Mouse (Mus musculus): ENCODE measurements around the gene Rab25.

Gene Rab25

GRCm38 (mm10) chr3:88533706-88534105 lies 14.4 kb downstream of the Rab25 start:
- H3K36me3 ChIP-seq (ENCODE audit: insufficient read depth, low read length): peaks cover 57% of the 10 kb centered on the region
- TF ChIP-seq NANOG (IDR thresholded peaks at IDR 0.05; ENCODE audit: borderline replicate concordance, low read length): no peak
- no peak for TF ChIP-seq POU5F1 (IDR thresholded peaks at IDR 0.05; ENCODE audit: borderline replicate concordance, low read length)
- TF ChIP-seq CTCF (conservative IDR thresholded peaks at IDR 0.05; ENCODE audit: low read length): no peak

GRCm38 (mm10) chr3:88532689-88533511 lies 15.2 kb downstream of the Rab25 start:
- no peak for TF ChIP-seq CTCF (conservative IDR thresholded peaks at IDR 0.05; ENCODE audit: low read length)
- no peak for TF ChIP-seq NANOG (IDR thresholded peaks at IDR 0.05; ENCODE audit: borderline replicate concordance, low read length)
- no peak for TF ChIP-seq POU5F1 (IDR thresholded peaks at IDR 0.05; ENCODE audit: borderline replicate concordance, low read length)
- Histone ChIP-seq H3K4me3 (replicated peaks; ENCODE audit: low read length) (peak overlapping the region; percentile 92), H3K4me1 (replicated peaks; ENCODE audit: low read depth, low read length) (peaks cover 76% of the 10 kb centered on the region), H3K36me3 (ENCODE audit: insufficient read depth, low read length) (peaks cover 57% of the 10 kb centered on the region), H3K27me3 (ENCODE audit: insufficient read depth, low read length) (no peaks in the 10 kb centered on the region), H3K9me3 (ENCODE audit: low read length) (no peaks in the 10 kb centered on the region)

More at GRCm38 (mm10) chr3:88533706-88534105, 14.4 kb downstream of the Rab25 start:
- Histone ChIP-seq H3K27me3 (ENCODE audit: insufficient read depth, low read length) (no peaks in the 10 kb centered on the region), H3K9me3 (ENCODE audit: low read length) (no peaks in the 10 kb centered on the region), H3K4me1 (replicated peaks; ENCODE audit: low read depth, low read length) (peaks cover 77% of the 10 kb centered on the region), H3K4me3 (replicated peaks; ENCODE audit: low read length) (peak overlapping the region; percentile 92)

GRCm38 (mm10) chr3:88532299-88532674 lies 15.8 kb downstream of the Rab25 start, which contains the start of gene Mex3a:
Mex3a (plus strand) TSS chr3:88532395.
- Histone ChIP-seq H3K4me3 (replicated peaks; ENCODE audit: low read length) (peak within 1 kb of the TSS; percentile 92), H3K4me1 (replicated peaks; ENCODE audit: low read depth, low read length) (peaks cover 76% of the 10 kb centered on the region), H3K36me3 (ENCODE audit: insufficient read depth, low read length) (peaks cover 57% of the 10 kb centered on the region), H3K9me3 (ENCODE audit: low read length) (no peaks in the 10 kb centered on the region), H3K27me3 (ENCODE audit: insufficient read depth, low read length) (no peaks in the 10 kb centered on the region)
- TF ChIP-seq NANOG (IDR thresholded peaks at IDR 0.05; ENCODE audit: borderline replicate concordance, low read length) (no peak), POU5F1 (IDR thresholded peaks at IDR 0.05; ENCODE audit: borderline replicate concordance, low read length) (no peak), CTCF (conservative IDR thresholded peaks at IDR 0.05; ENCODE audit: low read length) (no peak)

GRCm38 (mm10) chr3:88531348-88532298 lies 16.5 kb downstream of the Rab25 start:
- Histone ChIP-seq H3K9me3 (ENCODE audit: low read length) (no peaks in the 10 kb centered on the region), H3K4me3 (replicated peaks; ENCODE audit: low read length) (peak overlapping the region; percentile 92), H3K36me3 (ENCODE audit: insufficient read depth, low read length) (peaks cover 57% of the 10 kb centered on the region), H3K4me1 (replicated peaks; ENCODE audit: low read depth, low read length) (peaks cover 76% of the 10 kb centered on the region), H3K27me3 (ENCODE audit: insufficient read depth, low read length) (no peaks in the 10 kb centered on the region)
- TF ChIP-seq CTCF (conservative IDR thresholded peaks at IDR 0.05; ENCODE audit: low read length) (no peak), NANOG (IDR thresholded peaks at IDR 0.05; ENCODE audit: borderline replicate concordance, low read length) (no peak; the same call in 1 of the 2 replicates), POU5F1 (IDR thresholded peaks at IDR 0.05; ENCODE audit: borderline replicate concordance, low read length) (no peak; the same call in 1 of the 2 replicates)

GRCm38 (mm10) chr3:88530082-88530864 lies 17.8 kb downstream of the Rab25 start:
- H3K9me3 ChIP-seq (ENCODE audit: low read length): no peaks in the 10 kb centered on the region
- TF ChIP-seq POU5F1 (IDR thresholded peaks at IDR 0.05; ENCODE audit: borderline replicate concordance, low read length) (no peak), NANOG (IDR thresholded peaks at IDR 0.05; ENCODE audit: borderline replicate concordance, low read length) (no peak), CTCF (conservative IDR thresholded peaks at IDR 0.05; ENCODE audit: low read length) (no peak)
- H3K4me3 ChIP-seq (replicated peaks; ENCODE audit: low read length): peak overlapping the region; percentile 92
- H3K4me1 ChIP-seq (replicated peaks; ENCODE audit: low read depth, low read length): peaks cover 75% of the 10 kb centered on the region
- H3K27me3 ChIP-seq (ENCODE audit: insufficient read depth, low read length): no peaks in the 10 kb centered on the region
- peaks cover 54% of the 10 kb centered on the region for H3K36me3 ChIP-seq (ENCODE audit: insufficient read depth, low read length)

GRCm38 (mm10) chr3:88529204-88530000 lies 18.7 kb downstream of the Rab25 start:
- peaks cover 74% of the 10 kb centered on the region for H3K4me1 ChIP-seq (replicated peaks; ENCODE audit: low read depth, low read length)
- no peak for TF ChIP-seq POU5F1 (IDR thresholded peaks at IDR 0.05; ENCODE audit: borderline replicate concordance, low read length)
- no peak for TF ChIP-seq NANOG (IDR thresholded peaks at IDR 0.05; ENCODE audit: borderline replicate concordance, low read length)
- TF ChIP-seq CTCF (conservative IDR thresholded peaks at IDR 0.05; ENCODE audit: low read length): no peak
- H3K36me3 ChIP-seq (ENCODE audit: insufficient read depth, low read length): peaks cover 54% of the 10 kb centered on the region
- H3K9me3 ChIP-seq (ENCODE audit: low read length): no peaks in the 10 kb centered on the region
- no peaks in the 10 kb centered on the region for H3K27me3 ChIP-seq (ENCODE audit: insufficient read depth, low read length)
- peak overlapping the region; percentile 92 for H3K4me3 ChIP-seq (replicated peaks; ENCODE audit: low read length)

GRCm38 (mm10) chr3:88528646-88529045 lies 19.5 kb downstream of the Rab25 start:
- no peaks in the 10 kb centered on the region for H3K27me3 ChIP-seq (ENCODE audit: insufficient read depth, low read length)
- H3K36me3 ChIP-seq (ENCODE audit: insufficient read depth, low read length): peaks cover 59% of the 10 kb centered on the region
- no peaks in the 10 kb centered on the region for H3K9me3 ChIP-seq (ENCODE audit: low read length)
- H3K4me1 ChIP-seq (replicated peaks; ENCODE audit: low read depth, low read length): peaks cover 71% of the 10 kb centered on the region
- TF ChIP-seq POU5F1 (IDR thresholded peaks at IDR 0.05; ENCODE audit: borderline replicate concordance, low read length) (no peak), NANOG (IDR thresholded peaks at IDR 0.05; ENCODE audit: borderline replicate concordance, low read length) (no peak), CTCF (conservative IDR thresholded peaks at IDR 0.05; ENCODE audit: low read length) (no peak)
- H3K4me3 ChIP-seq (replicated peaks; ENCODE audit: low read length): peak overlapping the region; percentile 92

Measured in E14TG2a.4 (cell line).